Mouse (Mus musculus) CH12.LX (cell line): ENCODE measurements at regions not wholly inside any gene's neighbourhood (a gene's known extent, or its start where the extent isn't known, plus 50 kb on each side); places are given as distances from the start of the nearest gene placed in this dataset.

Experiments
- DNase-seq: peaks from one replicate; pipeline ENCODE4 v3.0.0-alpha.2; 2013; ENCODE audit errors: extremely low read depth
- H3K27ac ChIP-seq: 2 replicates; pipeline ENCODE4 v1.5.1; 2012; ENCODE audit warnings: low read depth, mild to moderate bottlenecking, control low read depth, moderate library complexity; ENCODE audit not compliant: insufficient read depth
- H3K27me3 ChIP-seq: replicated peaks from 2 replicates; pipeline ENCODE3; 2012; ENCODE audit warnings: inconsistent platforms
- H3K36me3 ChIP-seq, 2 experiments: replicated peaks in 1 of 2; 2 replicates each; pipeline versions ENCODE3 to v1.6.1; 2012; ENCODE audit warnings: inconsistent platforms in 1 of 2, low read length in 1 of 2, mild to moderate bottlenecking in 1 of 2, mixed read lengths in 1 of 2, moderate library complexity in 1 of 2; ENCODE audit not compliant: control insufficient read depth in 1 of 2, insufficient read depth in 1 of 2
- H3K4me1 ChIP-seq, 2 experiments: 2 replicates each; pipeline ENCODE4 v1.6.1; 2012; ENCODE audit warnings: inconsistent platforms in 1 of 2, moderate library complexity in 1 of 2; ENCODE audit not compliant: insufficient read depth in 2 of 2, control insufficient read depth in 1 of 2
- H3K4me2 ChIP-seq: 2 replicates; pipeline ENCODE4 v1.6.1; 2012; ENCODE audit warnings: low read depth, mild to moderate bottlenecking, control low read depth; ENCODE audit not compliant: poor library complexity, insufficient read depth, severe bottlenecking
- H3K4me3 ChIP-seq, 3 experiments: fragments of 150-350 bp in 1 of 3; sonication (generic) in 1 of 3; replicated peaks in 1 of 3; 2 replicates each; pipeline versions ENCODE3 to v1.5.1; 2011 to 2012; ENCODE audit warnings: low read depth in 2 of 3, low read length in 2 of 3, mild to moderate bottlenecking in 2 of 3, moderate library complexity in 2 of 3, control low read depth in 1 of 3, improper control_type of control experiment in 1 of 3, inconsistent platforms in 1 of 3, mixed read lengths in 1 of 3; ENCODE audit not compliant: poor library complexity in 1 of 3
- H3K79me2 ChIP-seq: replicated peaks from 2 replicates; pipeline ENCODE4 v1.6.1; 2012; ENCODE audit warnings: mild to moderate bottlenecking, moderate library complexity; ENCODE audit not compliant: control insufficient read depth, poor library complexity, insufficient read depth, severe bottlenecking; ENCODE audit errors: extremely low read depth
- H3K9ac ChIP-seq: 2 replicates; pipeline ENCODE4 v1.6.1; 2012; ENCODE audit warnings: low read depth, mild to moderate bottlenecking, control low read depth, moderate library complexity; ENCODE audit not compliant: insufficient read depth
- H3K9me3 ChIP-seq: replicated peaks from 2 replicates; pipeline ENCODE3; 2012; ENCODE audit warnings: low read length, inconsistent platforms, mixed read lengths
- BHLHE40 ChIP-seq: IDR thresholded peaks from 2 replicates; pipeline ENCODE4 v1.6.1; 2011; ENCODE audit warnings: mild to moderate bottlenecking, low read depth, low read length, improper control_type of control experiment
- CHD2 ChIP-seq: IDR thresholded peaks from 2 replicates; pipeline ENCODE4 v1.6.1; 2011; ENCODE audit warnings: low read length, improper control_type of control experiment
- CTCF ChIP-seq, 2 experiments: IDR thresholded peaks in 1 of 2; conservative IDR thresholded peaks in 1 of 2; 2 replicates each; pipeline ENCODE4 v1.5.1; 2011 to 2012; ENCODE audit warnings: low read depth in 2 of 2, low read length in 2 of 2, improper control_type of control experiment in 1 of 2, inconsistent platforms in 1 of 2, mild to moderate bottlenecking in 1 of 2, moderate library complexity in 1 of 2
- E2F4 ChIP-seq: IDR thresholded peaks from 2 replicates; pipeline ENCODE4 v1.6.1; 2011; ENCODE audit warnings: low read depth, low read length, improper control_type of control experiment; ENCODE audit not compliant: insufficient replicate concordance
- ELF1 ChIP-seq: IDR thresholded peaks from 2 replicates; pipeline ENCODE4 v1.6.1; 2014; ENCODE audit warnings: low read depth, mild to moderate bottlenecking, inconsistent platforms, low read length, improper control_type of control experiment
- EP300 ChIP-seq: IDR thresholded peaks from 2 replicates; pipeline ENCODE4 v1.6.1; 2011; ENCODE audit warnings: low read length, improper control_type of control experiment
- HCFC1 ChIP-seq: IDR thresholded peaks from 2 replicates; pipeline ENCODE4 v1.6.1; 2012; ENCODE audit warnings: low read depth, mild to moderate bottlenecking, inconsistent platforms, low read length, improper control_type of control experiment
- IRF4 ChIP-seq: IDR thresholded peaks from 2 replicates; pipeline ENCODE4 v1.6.1; 2014; ENCODE audit warnings: low read depth, mild to moderate bottlenecking, inconsistent platforms, low read length, improper control_type of control experiment
- MEF2A ChIP-seq: IDR thresholded peaks from 2 replicates; pipeline ENCODE4 v1.6.1; 2014; ENCODE audit warnings: low read depth, mild to moderate bottlenecking, inconsistent platforms, low read length, improper control_type of control experiment, borderline replicate concordance
- NELFE ChIP-seq: IDR thresholded peaks from 2 replicates; pipeline ENCODE4 v1.6.1; 2011; ENCODE audit warnings: low read depth, low read length, improper control_type of control experiment
- NRF1 ChIP-seq: IDR thresholded peaks from 2 replicates; pipeline ENCODE4 v1.6.1; 2014; ENCODE audit warnings: low read depth, mild to moderate bottlenecking, inconsistent platforms, low read length, improper control_type of control experiment, moderate library complexity
- POLR2AphosphoS2 ChIP-seq: IDR thresholded peaks from 2 replicates; pipeline ENCODE4 v1.6.1; 2011; ENCODE audit warnings: low read depth, low read length, improper control_type of control experiment
- RAD21 ChIP-seq: IDR thresholded peaks from 2 replicates; pipeline ENCODE4 v1.6.1; 2011; ENCODE audit warnings: low read depth, mild to moderate bottlenecking, low read length, improper control_type of control experiment, moderate library complexity
- UBTF ChIP-seq: IDR thresholded peaks from 2 replicates; pipeline ENCODE4 v1.6.1; 2012; ENCODE audit warnings: low read depth, mild to moderate bottlenecking, inconsistent platforms, low read length, improper control_type of control experiment, moderate library complexity
- USF1 ChIP-seq: IDR thresholded peaks from 2 replicates; pipeline ENCODE4 v1.6.1; 2014; ENCODE audit warnings: low read depth, mild to moderate bottlenecking, inconsistent platforms, low read length, improper control_type of control experiment
- ZKSCAN1 ChIP-seq: IDR thresholded peaks from 2 replicates; pipeline ENCODE4 v1.6.1; 2012; ENCODE audit warnings: low read depth, inconsistent platforms, low read length, improper control_type of control experiment, borderline replicate concordance
- dilution Hi-C: fragments of 300-500 bp; cut with MboI; formaldehyde crosslinking; loops from 2 replicates; pipeline ENCODE4 v1.14.3; 2020; ENCODE audit warnings: low sequenced_read_pairs; ENCODE audit not compliant: extremely low pct_unique_long_range_greater_than_20kb, extremely low pct_ligation_motif_present
- in situ Hi-C: fragments of 300-500 bp; cut with MboI; formaldehyde crosslinking; loops from 3 replicates; pipeline ENCODE4 v1.14.3; 2019; ENCODE audit warnings: low sequenced_read_pairs, low pct_ligation_motif_present, low pct_unique_long_range_greater_than_20kb, mixed read lengths

DNA sequence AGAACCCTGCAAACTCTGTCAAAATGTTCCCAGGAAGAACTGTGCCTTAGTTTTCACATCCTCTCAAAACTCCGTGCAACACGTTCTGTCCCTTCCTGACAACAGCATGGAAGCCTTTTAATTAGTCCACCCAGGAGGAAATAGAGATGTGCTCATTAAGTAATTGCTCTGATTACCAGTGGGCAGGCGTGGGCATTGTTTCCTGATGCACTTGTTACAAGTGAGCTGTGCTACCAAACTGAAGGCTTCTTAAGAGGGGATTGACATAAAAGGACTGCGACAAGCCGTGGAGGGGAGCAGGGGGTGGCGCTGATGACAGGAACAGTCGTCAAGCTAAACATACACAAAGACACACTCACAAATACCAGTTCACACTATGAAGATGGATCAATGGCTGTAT lies 192.1 kb upstream of the Veph1 start:
- Histone ChIP-seq H3K79me2 (no peaks in the 10 kb centered on the region), H3K4me1 (no peaks in the 10 kb centered on the region; a peak in 1 of 4 replicates), H3K4me2 (no peak overlapping the region), H3K27ac (no peak overlapping the region), H3K9ac (no peak overlapping the region), H3K27me3 (no peaks in the 10 kb centered on the region), H3K9me3 (no peaks in the 10 kb centered on the region), H3K4me3 (no peak overlapping the region), H3K36me3 (no peaks in the 10 kb centered on the region)
- dilution Hi-C loops (no loop called here), in situ Hi-C loops (no loop called here)
- no peak for TF ChIP-seq EP300
- TF ChIP-seq ZKSCAN1 = no peak
- no peak for TF ChIP-seq ELF1
- TF ChIP-seq RAD21 = no peak
- no peak for TF ChIP-seq UBTF
- no peak for TF ChIP-seq E2F4
- no peak for DNase-seq

DNA sequence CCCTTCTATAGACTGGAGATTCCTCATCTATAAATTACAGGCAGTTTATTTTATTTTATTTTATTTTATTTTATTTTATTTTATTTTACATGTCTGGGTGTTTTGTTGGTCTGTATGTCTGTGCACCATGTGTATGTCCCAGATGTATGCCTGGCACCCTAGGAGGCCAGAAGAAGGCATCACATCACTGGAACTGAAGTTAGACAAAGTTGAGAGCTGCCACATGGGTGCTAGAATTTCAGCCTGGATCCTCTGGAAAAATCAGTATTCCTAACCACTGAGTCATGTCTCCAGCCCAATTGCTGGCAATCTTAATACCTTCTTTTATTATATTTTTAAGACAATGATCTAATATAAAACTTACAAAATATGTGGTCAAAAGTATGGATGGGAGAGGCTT lies 190.0 kb upstream of the Veph1 start:
- no peak overlapping the region for H3K4me2 ChIP-seq
- no peak overlapping the region for H3K27ac ChIP-seq
- no peaks in the 10 kb centered on the region; a peak in 1 of 4 replicates for H3K4me1 ChIP-seq
- dilution Hi-C loops (no loop called here), in situ Hi-C loops (no loop called here)
- no peaks in the 10 kb centered on the region for H3K9me3 ChIP-seq
- no peak for DNase-seq
- H3K9ac ChIP-seq = no peak overlapping the region
- H3K36me3 ChIP-seq = no peaks in the 10 kb centered on the region
- H3K4me3 ChIP-seq = no peak overlapping the region
- H3K79me2 ChIP-seq = no peaks in the 10 kb centered on the region
- no peaks in the 10 kb centered on the region for H3K27me3 ChIP-seq
- TF ChIP-seq IRF4 (no peak), NRF1 (no peak), USF1 (no peak), POLR2AphosphoS2 (no peak), CHD2 (no peak)

DNA sequence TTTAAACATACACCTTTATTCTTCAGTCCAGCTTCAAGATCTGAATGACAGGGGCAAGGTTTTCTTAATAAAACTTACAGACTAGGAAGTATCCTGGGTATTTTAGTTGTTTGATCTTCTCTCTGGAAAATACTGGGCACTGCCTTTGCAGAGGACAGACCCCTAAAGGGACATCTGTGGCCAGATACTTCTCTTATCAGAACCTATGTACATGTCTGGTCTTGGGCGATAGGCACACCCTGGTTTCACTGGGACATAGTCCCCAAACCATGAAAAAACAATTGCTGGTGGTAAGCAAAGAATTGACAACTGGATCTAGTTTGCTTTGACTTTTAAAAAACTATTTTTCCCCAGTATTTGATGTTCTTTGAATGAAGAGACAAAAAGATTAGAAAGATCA lies 189.5 kb upstream of the Veph1 start:
- no peak overlapping the region for H3K27ac ChIP-seq
- H3K27me3 ChIP-seq = no peaks in the 10 kb centered on the region
- TF ChIP-seq CTCF (conservative IDR thresholded peaks at IDR 0.05 in 1 of 2, IDR thresholded peaks at IDR 0.05 in 1 of 2; ENCODE audit: low read depth in 2 of 2, low read length in 2 of 2) (no peak), HCFC1 (no peak), E2F4 (no peak), NELFE (no peak), BHLHE40 (no peak), MEF2A (no peak)
- no peak overlapping the region for H3K9ac ChIP-seq
- no peak for DNase-seq
- H3K4me2 ChIP-seq = no peak overlapping the region
- H3K36me3 ChIP-seq = no peaks in the 10 kb centered on the region
- no peaks in the 10 kb centered on the region; a peak in 1 of 4 replicates for H3K4me1 ChIP-seq
- H3K9me3 ChIP-seq = no peaks in the 10 kb centered on the region
- dilution Hi-C loops (no loop called here), in situ Hi-C loops (no loop called here)
- H3K4me3 ChIP-seq = no peak overlapping the region
- no peaks in the 10 kb centered on the region for H3K79me2 ChIP-seq
